Mouse (Mus musculus) midbrain, embryonic 10.5 days (tissue): Measurements from ENCODE around the gene Ypel5. TPM values are rescaled to one million over a fixed set of nuclear protein-coding genes. Genes with fewer than 3 reads are reported as not detected.

Experiments used
- DNase-seq: peaks from one replicate; pipeline ENCODE4 v3.0.0-alpha.2; 2017; ENCODE audit warnings: low spot score
- H3K27ac ChIP-seq: fragments of 300-500 bp; sonication (generic); replicated peaks from 2 replicates; pipeline ENCODE4 v1.5.1; 2016; ENCODE audit warnings: mild to moderate bottlenecking
- H3K27me3 ChIP-seq: fragments of 300-500 bp; sonication (generic); 2 replicates; pipeline ENCODE4 v1.6.1; 2016; ENCODE audit warnings: low read depth, mild to moderate bottlenecking; ENCODE audit not compliant: poor library complexity, severe bottlenecking
- H3K36me3 ChIP-seq: fragments of 300-500 bp; sonication (generic); 2 replicates; pipeline ENCODE4 v1.6.1; 2016; ENCODE audit warnings: mild to moderate bottlenecking, moderate library complexity
- H3K4me1 ChIP-seq: fragments of 300-500 bp; sonication (generic); 2 replicates; pipeline ENCODE4 v1.6.1; 2016
- H3K4me3 ChIP-seq: fragments of 300-500 bp; sonication (generic); 2 replicates; pipeline ENCODE4 v1.5.1; 2016; ENCODE audit warnings: mild to moderate bottlenecking, moderate library complexity
- H3K9me3 ChIP-seq: fragments of 300-500 bp; sonication (generic); replicated peaks from 2 replicates; pipeline ENCODE4 v1.6.1; 2016; ENCODE audit warnings: mild to moderate bottlenecking
- WGBS: fragments of 180-500 bp; shearing (Covaris S2); methylation state at CpG from one replicate; pipeline ENCODE4 v1.1.7; 2016; 5-methylcytosine and 5-hydroxymethylcytosine counted together
- polyA plus RNA-seq: library from polyadenylated mRNA; unstranded; fragments of >200 nt; fragmentation: Nextera tagmentation; extraction: Ambion mirVana; gene quantifications from 2 replicates; pipeline ENCODE4 v1.2.1, GENCODE M21; 2016

The Ypel5 gene
- polyA plus RNA-seq, 1 experiment from 2014 or later: 31.9 TPM

DNA sequence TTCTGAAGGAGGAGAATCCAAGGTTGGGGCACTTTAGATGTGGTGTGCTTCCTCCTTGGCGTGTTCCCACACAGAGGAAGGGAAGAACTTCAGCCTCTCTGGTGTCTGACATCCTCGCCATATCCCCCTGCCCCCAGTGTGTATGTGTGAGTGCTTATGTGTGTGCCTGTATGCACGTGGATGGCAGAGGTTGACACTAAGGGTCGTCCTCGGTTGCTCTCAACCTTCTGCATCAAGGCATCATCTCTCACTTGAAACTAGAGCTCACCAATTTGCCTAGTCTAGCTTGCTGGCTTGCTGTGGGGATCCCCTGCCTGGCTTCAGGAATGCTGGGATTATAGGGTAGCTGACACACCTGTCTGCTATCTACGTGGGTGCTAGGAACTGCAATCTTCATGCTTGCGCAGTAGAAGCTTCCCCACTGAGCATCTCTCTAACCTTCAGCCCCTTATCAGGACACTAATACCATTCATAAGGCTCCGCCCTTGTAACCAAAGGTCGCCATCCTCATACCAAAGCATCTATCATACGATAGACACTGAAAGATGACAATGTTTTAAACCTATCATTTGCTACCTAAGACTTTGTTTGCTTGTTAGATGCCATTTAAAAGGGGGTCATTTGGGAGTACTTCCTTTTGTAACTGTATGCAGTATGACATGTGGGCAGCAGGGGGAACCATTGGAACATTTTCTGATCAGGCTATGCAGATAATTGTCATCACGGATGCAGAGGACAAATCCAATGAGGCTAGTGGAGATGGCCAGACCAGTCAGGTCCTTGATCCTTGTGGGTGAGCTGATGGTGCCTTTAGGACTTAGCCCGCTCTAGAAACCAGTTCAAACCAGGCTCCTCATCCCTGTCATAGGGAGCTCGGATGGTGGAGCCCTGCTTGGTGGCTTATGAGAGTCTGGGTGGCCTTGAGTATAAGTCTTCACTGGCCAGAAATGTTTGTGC lies 21.7 kb downstream of the Ypel5 start:
- no peaks in the 10 kb centered on the region for H3K27me3 ChIP-seq
- no peak overlapping the region for H3K4me3 ChIP-seq
- H3K4me1 ChIP-seq: 0 out of 2 replicates have a peak, but pooled peaks cover 3% of the 10 kb centered on the region
- no peak overlapping the region for H3K27ac ChIP-seq
- peak; percentile 57 for DNase-seq
- 58% methylated on average over 13 of the region's 13 CpGs for WGBS
- no peaks in the 10 kb centered on the region for H3K9me3 ChIP-seq
- no peaks in the 10 kb centered on the region for H3K36me3 ChIP-seq

- 85% methylated on average over 10 of the region's 10 CpGs for WGBS
- Histone ChIP-seq H3K36me3 (no peaks in the 10 kb centered on the region), H3K4me3 (no peak overlapping the region)
These were observed 27.0 kb downstream of the Ypel5 start for GRCm38 (mm10) chr17:72863226-72863625.

GRCm38 (mm10) chr17:72866624-72867245 lies 30.5 kb downstream of the Ypel5 start:
- no peaks in the 10 kb centered on the region for H3K4me1 ChIP-seq
- no peak overlapping the region for H3K4me3 ChIP-seq
- 93% methylated on average over 3 of the region's 3 CpGs for WGBS
- H3K36me3 ChIP-seq: no peaks in the 10 kb centered on the region
- no peak overlapping the region for H3K27ac ChIP-seq
- no peak for DNase-seq
- no peaks in the 10 kb centered on the region for H3K9me3 ChIP-seq
- H3K27me3 ChIP-seq: no peaks in the 10 kb centered on the region

More at GRCm38 (mm10) chr17:72863226-72863625, 27.0 kb downstream of the Ypel5 start:
- Histone ChIP-seq H3K9me3 (no peaks in the 10 kb centered on the region), H3K27ac (no peak overlapping the region), H3K27me3 (no peaks in the 10 kb centered on the region), H3K4me1 (0 out of 2 replicates have a peak, but pooled peaks cover 3% of the 10 kb centered on the region)
- no peak for DNase-seq

GRCm38 (mm10) chr17:72868181-72868580 lies 31.9 kb downstream of the Ypel5 start:
- Histone ChIP-seq H3K4me1 (no peaks in the 10 kb centered on the region), H3K4me3 (no peak overlapping the region), H3K36me3 (no peaks in the 10 kb centered on the region), H3K27me3 (no peaks in the 10 kb centered on the region), H3K27ac (no peak overlapping the region), H3K9me3 (no peaks in the 10 kb centered on the region)
- no peak for DNase-seq
- WGBS: 86% methylated on average over 2 of the region's 2 CpGs

DNA sequence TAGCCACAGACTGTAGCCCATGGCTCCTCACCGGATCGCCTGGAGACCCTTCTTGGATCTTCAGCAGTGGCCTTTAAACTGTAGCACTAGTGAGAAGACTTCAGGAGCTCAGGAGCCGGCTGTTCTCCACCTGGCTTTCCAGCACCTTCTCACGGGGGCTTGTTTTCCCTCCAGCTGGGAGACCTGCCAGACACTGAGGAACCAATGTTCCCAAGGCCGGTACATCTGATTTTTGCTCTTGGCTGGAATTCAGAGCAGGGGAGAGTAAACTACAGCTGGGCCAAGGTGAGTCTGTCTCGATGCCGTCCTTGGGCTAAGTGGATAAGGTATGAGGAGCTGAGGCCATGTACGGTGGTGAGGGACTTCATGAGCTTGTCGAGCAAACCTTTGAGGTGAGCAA lies 42.7 kb downstream of the Ypel5 start:
- Histone ChIP-seq H3K4me3 (no peak overlapping the region), H3K4me1 (no peaks in the 10 kb centered on the region), H3K27me3 (no peaks in the 10 kb centered on the region), H3K9me3 (no peaks in the 10 kb centered on the region; the same call in 1 of the 2 replicates), H3K36me3 (no peaks in the 10 kb centered on the region), H3K27ac (no peak overlapping the region)
- WGBS: 93% methylated on average over 9 of the region's 9 CpGs
- no peak for DNase-seq

GRCm38 (mm10) chr17:72880156-72880555 lies 43.9 kb downstream of the Ypel5 start:
- Histone ChIP-seq H3K27me3 (no peaks in the 10 kb centered on the region), H3K9me3 (no peaks in the 10 kb centered on the region; the same call in 1 of the 2 replicates), H3K4me3 (no peak overlapping the region), H3K36me3 (no peaks in the 10 kb centered on the region), H3K4me1 (no peaks in the 10 kb centered on the region), H3K27ac (no peak overlapping the region)
- no peak for DNase-seq
- WGBS: 81% methylated on average over 3 of the region's 3 CpGs

DNA sequence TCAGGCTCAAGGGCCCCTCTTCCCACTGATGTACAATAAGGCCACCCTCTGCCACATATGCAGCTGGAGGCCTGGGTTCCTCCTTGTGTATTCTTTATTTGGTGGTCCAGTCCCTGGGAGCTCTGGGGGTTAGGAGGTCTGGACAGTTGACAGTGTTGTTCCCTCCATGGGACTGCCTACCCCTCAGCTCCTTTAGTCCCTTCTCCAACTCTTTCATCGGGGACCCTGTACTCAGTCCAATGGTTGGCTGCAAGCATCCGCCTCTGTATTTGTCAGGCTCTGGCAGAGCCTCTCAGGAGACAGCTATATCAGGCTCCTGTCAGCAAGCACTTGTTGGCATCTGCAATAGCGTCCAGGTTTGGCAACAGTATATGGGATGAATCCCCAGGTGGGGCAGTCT lies 44.8 kb downstream of the Ypel5 start:
- Histone ChIP-seq H3K4me3 (no peak overlapping the region), H3K9me3 (no peaks in the 10 kb centered on the region; the same call in 1 of the 2 replicates), H3K27me3 (no peaks in the 10 kb centered on the region), H3K27ac (no peak overlapping the region), H3K4me1 (no peaks in the 10 kb centered on the region), H3K36me3 (no peaks in the 10 kb centered on the region)
- 84% methylated on average over 3 of the region's 3 CpGs for WGBS
- DNase-seq: no peak

- H3K4me1 ChIP-seq: no peaks in the 10 kb centered on the region
- no peak overlapping the region for H3K27ac ChIP-seq
- no peaks in the 10 kb centered on the region for H3K27me3 ChIP-seq
- H3K36me3 ChIP-seq: no peaks in the 10 kb centered on the region
- H3K9me3 ChIP-seq: no peaks in the 10 kb centered on the region; the same call in 1 of the 2 replicates
- no peak for DNase-seq
- 48% methylated on average over 1 of the region's 1 CpGs for WGBS
- no peak overlapping the region for H3K4me3 ChIP-seq
These were observed 45.6 kb downstream of the Ypel5 start for GRCm38 (mm10) chr17:72881804-72882203.

DNA sequence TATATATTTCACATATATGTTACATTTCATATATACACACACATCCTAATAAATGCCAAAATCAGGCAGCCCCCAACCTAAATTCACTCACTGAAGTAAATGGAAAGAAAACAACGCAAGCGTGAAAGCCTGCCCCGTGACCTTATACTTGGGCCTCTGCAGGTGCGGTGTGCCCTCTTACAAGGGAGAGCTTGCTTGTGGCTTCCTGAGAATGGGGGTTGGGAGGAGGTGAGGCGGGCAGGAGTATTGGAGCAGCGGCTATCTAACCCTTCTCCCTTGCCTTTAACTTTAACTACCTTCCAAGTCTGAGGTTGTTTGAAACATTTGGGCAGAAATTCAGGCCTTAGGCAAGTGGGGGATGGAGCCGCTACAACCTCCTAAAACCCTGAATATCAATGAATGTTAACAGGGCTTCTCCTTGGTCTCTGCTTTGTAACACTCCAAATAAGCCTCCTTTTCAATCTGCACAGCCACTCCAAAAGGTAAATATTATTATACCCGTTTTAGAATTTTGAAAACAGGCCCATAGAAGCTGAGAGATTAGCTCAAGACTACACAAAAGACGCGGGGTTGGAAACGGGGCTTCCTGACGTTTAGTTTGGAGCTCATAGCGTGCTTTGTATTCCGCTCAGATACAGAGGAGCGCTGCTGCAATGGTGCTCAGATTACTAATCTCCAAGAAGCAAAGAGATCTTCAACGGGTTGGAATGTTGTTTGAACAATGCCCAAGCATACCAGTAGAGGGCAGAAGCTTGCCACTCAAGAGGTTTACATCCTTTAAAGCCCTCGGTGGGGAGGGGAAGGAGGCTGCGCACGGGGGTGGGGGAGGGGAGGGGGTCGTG lies 53.5 kb downstream of the Ypel5 start:
- 11% methylated on average over 20 of the region's 20 CpGs for WGBS
- Histone ChIP-seq H3K27ac (peak overlapping the region; percentile 74), H3K36me3 (no peaks in the 10 kb centered on the region), H3K9me3 (no peaks in the 10 kb centered on the region), H3K27me3 (peaks cover 7% of the 10 kb centered on the region; the same call in 1 of the 2 replicates), H3K4me1 (peaks cover 19% of the 10 kb centered on the region), H3K4me3 (peak overlapping the region; percentile 24)
- DNase-seq: peak; percentile 70

DNA sequence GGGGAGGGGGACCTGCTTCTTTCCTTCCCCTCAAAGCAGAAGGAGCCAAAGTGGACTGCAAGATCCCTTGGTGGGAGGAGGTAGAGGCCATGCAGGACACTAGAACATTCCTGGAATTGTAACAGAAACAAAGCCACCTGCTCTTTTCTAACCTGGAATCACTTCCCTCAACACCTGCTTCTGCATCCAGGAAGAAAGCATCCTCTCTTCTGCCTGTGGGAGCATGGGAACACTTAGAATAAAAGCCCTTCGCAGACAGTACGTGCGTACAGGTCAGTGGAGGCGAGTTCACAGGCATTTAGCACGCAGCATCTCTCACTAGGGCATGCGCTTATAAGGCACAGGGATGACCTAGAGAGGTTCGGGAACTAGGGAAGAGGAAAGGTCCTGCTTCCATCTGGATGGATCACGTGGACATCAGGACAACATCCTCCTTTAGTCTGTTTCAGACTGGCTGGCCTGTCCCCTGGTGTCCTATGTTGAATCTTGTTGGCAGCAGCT lies 54.2 kb downstream of the Ypel5 start:
- Histone ChIP-seq H3K27me3 (peaks cover 7% of the 10 kb centered on the region; the same call in 1 of the 2 replicates), H3K4me3 (0 out of 2 replicates have a peak overlapping the region, but pooled peaks have one; percentile 24), H3K27ac (peak overlapping the region; percentile 69), H3K9me3 (no peaks in the 10 kb centered on the region), H3K4me1 (peaks cover 19% of the 10 kb centered on the region), H3K36me3 (no peaks in the 10 kb centered on the region)
- 56% methylated on average over 8 of the region's 8 CpGs for WGBS
- no peak for DNase-seq

DNA sequence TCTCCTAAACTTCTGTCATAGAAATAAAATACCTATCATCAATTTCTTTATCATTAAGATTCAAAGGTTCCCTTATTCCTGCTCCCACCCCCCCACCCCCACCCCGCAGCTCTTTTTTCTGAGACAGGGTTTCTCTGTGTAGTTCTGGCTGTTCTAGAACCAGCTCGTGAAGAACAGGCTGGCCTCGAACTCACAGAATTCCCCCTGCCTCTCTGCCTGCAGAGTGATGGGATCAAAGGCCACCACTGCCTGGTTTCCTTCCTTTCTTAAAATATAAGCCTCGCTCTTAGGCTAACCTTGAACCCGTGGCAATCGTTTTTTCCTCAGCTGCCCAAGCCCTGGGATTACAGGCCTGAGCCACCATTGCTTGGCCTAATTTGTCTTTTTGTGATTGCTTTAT lies 55.3 kb downstream of the Ypel5 start:
- DNase-seq: no peak
- 86% methylated on average over 6 of the region's 6 CpGs for WGBS
- H3K27ac ChIP-seq: no peak overlapping the region

DNA sequence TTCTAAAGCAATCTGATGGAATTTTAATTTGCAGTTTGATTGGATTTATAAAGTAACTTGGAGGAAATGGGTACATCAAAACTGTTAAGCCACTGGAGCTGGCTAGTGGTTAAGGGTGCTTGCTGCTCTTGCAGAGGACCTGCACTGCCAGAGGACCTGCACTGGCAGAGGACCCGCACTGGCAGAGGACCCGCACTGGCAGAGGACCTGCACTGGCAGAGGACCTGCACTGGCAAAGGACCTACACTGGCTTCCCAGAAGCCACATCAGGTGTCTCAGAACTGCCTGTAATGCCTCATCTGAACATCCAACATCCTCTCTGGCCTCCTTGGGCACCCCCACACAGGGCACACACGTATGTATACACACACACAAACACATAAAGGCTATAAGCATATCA lies 59.3 kb downstream of the Ypel5 start:
- Histone ChIP-seq H3K9me3 (no peaks in the 10 kb centered on the region), H3K27ac (no peak overlapping the region), H3K4me3 (no peak overlapping the region), H3K36me3 (no peaks in the 10 kb centered on the region), H3K4me1 (peaks cover 4% of the 10 kb centered on the region), H3K27me3 (no peaks in the 10 kb centered on the region)
- 93% methylated on average over 3 of the region's 3 CpGs for WGBS
- DNase-seq: no peak

More for the DNA sequence above, 55.3 kb downstream of the Ypel5 start:
- Histone ChIP-seq H3K4me3 (no peak overlapping the region), H3K4me1 (peaks cover 19% of the 10 kb centered on the region), H3K27me3 (peaks cover 7% of the 10 kb centered on the region; the same call in 1 of the 2 replicates), H3K9me3 (no peaks in the 10 kb centered on the region), H3K36me3 (no peaks in the 10 kb centered on the region)
